ENCODE assay signal across 14 mouse cellular contexts in genomic region chr14:116945975-116946374, GRCm38 (mm10). TPM values are rescaled to one million over a fixed set of nuclear protein-coding genes. Genes with fewer than 3 reads are reported as not detected.
"Had no signal": no experiment of that assay in that cellular context is flagged by ENCODE, and none has a peak within 500 bp of the region (broad histone marks: within the 10 kb centered on the region; RNA-seq: fewer than 3 reads in every experiment).

No protein-coding gene starts in this region.

- H3K27ac ChIP-seq: hindbrain, embryonic 14.5 days; hindbrain, postnatal 0 days; left cerebral cortex, adult 2 months had no signal

- H3K4me2 ChIP-seq: hindbrain, embryonic 14.5 days; midbrain, embryonic 11.5 days had no signal

- H3K9ac ChIP-seq: hindbrain, embryonic 14.5 days had no signal

- ATAC-seq: hindbrain, postnatal 0 days had no signal

- DNase-seq: kidney, adult 2 months; kidney, postnatal 25 days; layer of hippocampus, postnatal 36 days; lung, adult 2 months; lung, postnatal 14 days; lung, postnatal 4 days; midbrain, embryonic 14.5 days; thymus, adult 18-20 months; thymus, postnatal 36 days had no signal

- H3K4me3 ChIP-seq: left cerebral cortex, adult 2 months had no signal

RNA-seq across cellular contexts. Expression of gene Gpc6, which starts 20.9 kb away (rescaled TPM):
- total RNA-seq: megakaryocyte progenitor cell, adult 5-6 weeks had no signal
